Mouse (Mus musculus) granulocyte monocyte progenitor cell, adult 5-6 weeks (primary cell): ENCODE measurements around the gene Tceal3. TPM values are rescaled to one million over a fixed set of nuclear protein-coding genes. Genes with fewer than 3 reads are reported as not detected.
"Not testable (repeated sequence)": the region's sequence is repeated elsewhere in the genome, so short reads cannot be mapped to it uniquely, and the experiment has no call there.

Experiments
- ATAC-seq: replicated peaks from 2 replicates; pipeline ENCODE4 v1.8.0; 2016; ENCODE audit warnings: mild to moderate bottlenecking, moderate TSS enrichment, inconsistent platforms; ENCODE audit not compliant: poor library complexity, severe bottlenecking
- total RNA-seq, 2 experiments: library from RNA; stranded (forward) in 1 of 2; stranded (reverse) in 1 of 2; fragments of 200-712, 200-1000 nt in 1 of 2; fragments of >200 nt in 1 of 2; fragmentation: Nextera tagmentation in 1 of 2; gene quantifications; 2 replicates each; pipeline ENCODE4 v1.2.3; 2014 to 2017

Gene Tceal3
- total RNA-seq, 2 experiments from 2014 or later = not detected

GRCm38 (mm10) chrX:136693196-136693595 is 102.6 kb downstream of the Tceal3 start:
- ATAC-seq = no peak

- peak; percentile 87 for ATAC-seq
These were observed 117.0 kb downstream of the Tceal3 start, which contains the start of gene Tceal1 for GRCm38 (mm10) chrX:136707446-136708167. Gene Tceal1 (plus strand): TSS chrX:136707982.

- peak; percentile 92 for ATAC-seq
These were observed 117.6 kb downstream of the Tceal3 start for GRCm38 (mm10) chrX:136708168-136708681.

- ATAC-seq = no peak
These were observed 118.1 kb downstream of the Tceal3 start for GRCm38 (mm10) chrX:136708782-136709181.

- ATAC-seq = not testable (repeated sequence)
These were observed 124.3 kb downstream of the Tceal3 start for GRCm38 (mm10) chrX:136714742-136715474.

Other genes starting within 250 kb of the Tceal3 start
- gene Kir3dl1, start 72.8 kb upstream of the Tceal3 start, total RNA-seq (2014; fragmentation: Nextera tagmentation) = not detected in 2 replicates
- not detected in 2 replicates for gene Kir3dl1, start 72.8 kb upstream of the Tceal3 start, total RNA-seq (2017)
- not detected in 2 replicates for gene Kir3dl2, start 46.8 kb upstream of the Tceal3 start, total RNA-seq (2014; fragmentation: Nextera tagmentation)
- not detected in 2 replicates for gene Kir3dl2, start 46.8 kb upstream of the Tceal3 start, total RNA-seq (2017)
- gene Tceal1, start 117.1 kb downstream of the Tceal3 start, total RNA-seq (2014; fragmentation: Nextera tagmentation) = 1.1 TPM in 2 replicates
- 0.21 and 0.39 TPM in 2 replicates for gene Tceal1, start 117.1 kb downstream of the Tceal3 start, total RNA-seq (2017)
- gene Morf4l2, start 152.8 kb downstream of the Tceal3 start, total RNA-seq (2014; fragmentation: Nextera tagmentation) = 170 and 206 TPM in 2 replicates
- 712 and 733 TPM in 2 replicates for gene Morf4l2, start 152.8 kb downstream of the Tceal3 start, total RNA-seq (2017)
- gene Glra4, start 189.3 kb downstream of the Tceal3 start, total RNA-seq (2014; fragmentation: Nextera tagmentation) = not detected in 2 replicates
- gene Glra4, start 189.3 kb downstream of the Tceal3 start, total RNA-seq (2017) = not detected in 2 replicates
- 0.77 and 1.2 TPM in 2 replicates for gene Plp1, start 231.8 kb downstream of the Tceal3 start, total RNA-seq (2014; fragmentation: Nextera tagmentation)
- gene Plp1, start 231.8 kb downstream of the Tceal3 start, total RNA-seq (2017) = 0.36 and 1.3 TPM in 2 replicates